Mouse (Mus musculus) bone marrow, adult 2 months (tissue): ENCODE results near the gene 2900026A02Rik.

Experiments used
- CTCF ChIP-seq: fragments of 200-500 bp; IDR thresholded peaks from 2 replicates; pipeline ENCODE4 v1.5.1; 2011; ENCODE audit warnings: low read length, control low read depth; ENCODE audit not compliant: control insufficient read depth, insufficient read depth
- POLR2A ChIP-seq: fragments of 200-500 bp; IDR thresholded peaks from 2 replicates; pipeline ENCODE4 v1.6.1; 2011; ENCODE audit warnings: low read depth, mild to moderate bottlenecking, control low read depth, low read length, borderline replicate concordance; ENCODE audit not compliant: control insufficient read depth

GRCm38 (mm10) chr5:113230196-113230595, 9.2 kb upstream of the 2900026A02Rik start:
- TF ChIP-seq CTCF (no peak), POLR2A (no peak)
